Mouse (Mus musculus): Measurements from ENCODE around the gene Camk2g. TPM values are rescaled to one million over a fixed set of nuclear protein-coding genes. Genes with fewer than 3 reads are reported as not detected.

Camk2g gene
- total and polyA plus RNA-seq, 3 experiments = 15.7 to 33.1 (median 18.5) TPM

DNA sequence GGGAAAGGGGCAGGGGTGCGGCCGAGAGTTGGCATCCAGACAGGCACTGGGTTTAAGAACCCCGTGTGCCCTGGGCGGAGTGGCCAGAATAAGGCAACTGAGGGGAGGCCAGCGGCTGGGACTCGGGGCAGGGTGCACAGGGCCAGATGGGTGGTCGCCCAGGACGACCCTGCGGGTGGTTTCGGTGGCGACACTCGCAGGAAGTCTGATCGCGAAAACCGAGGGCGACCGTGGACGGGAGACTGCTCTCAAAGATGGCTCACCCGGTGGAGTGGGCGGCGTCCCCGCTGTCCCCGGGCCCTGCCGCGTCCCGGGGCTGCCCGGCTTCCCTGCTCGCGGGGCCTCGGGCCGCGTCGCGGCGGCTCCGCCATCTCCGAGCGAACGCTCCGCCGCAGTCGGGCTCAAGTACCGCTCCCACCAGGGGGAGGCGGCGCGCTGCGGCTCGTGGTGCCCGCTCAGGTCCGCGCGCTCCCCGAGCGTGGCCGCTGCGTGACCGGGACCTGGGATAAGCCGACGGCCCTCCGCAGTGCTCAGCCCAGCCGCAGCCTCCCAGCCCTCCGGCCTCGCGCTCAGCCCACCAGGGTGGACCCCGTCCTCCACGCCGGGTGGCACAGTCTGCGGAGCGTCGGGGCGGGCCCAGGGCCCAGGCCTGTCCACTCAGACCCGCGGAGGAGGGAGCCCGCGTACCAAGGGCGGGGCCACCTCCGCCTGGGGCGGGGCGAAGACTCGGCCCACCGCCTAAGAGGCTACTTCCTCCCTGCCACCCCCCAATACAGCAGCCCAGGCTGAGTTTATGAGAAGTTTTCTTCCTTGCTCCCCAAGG lies 59.7 kb downstream of the Camk2g start, which contains the start of gene Ndst2:
Gene Ndst2, minus strand, starts transcription at position 611 of the 823 bp plus-strand sequence.
- H3K9ac ChIP-seq (ENCODE audit: insufficient read depth, low read depth) = peak within 1 kb of the TSS; percentile 87
- peaks cover 0 to 20% of the 10 kb centered on the region in 2 experiments; a peak in 2 of 4 replicates for H3K4me1 ChIP-seq (ENCODE audit: control insufficient read depth in 1 of 2, insufficient read depth in 2 of 2)
- 0 out of 2 replicates have a peak within 1 kb of the TSS, but pooled peaks have one; percentile 2 for H3K27ac ChIP-seq (ENCODE audit: insufficient read depth, low read depth)
- H3K79me2 ChIP-seq (replicated peaks; ENCODE audit: control insufficient read depth, extremely low read depth, insufficient read depth, poor library complexity, severe bottlenecking) = no peaks in the 10 kb centered on the region; the same call in 1 of the 2 replicates
- H3K36me3 ChIP-seq (replicated peaks in 1 of 2; ENCODE audit: control insufficient read depth in 1 of 2, insufficient read depth in 1 of 2, low read length in 1 of 2) = peaks cover 37 to 69% of the 10 kb centered on the region in 2 experiments
- in situ Hi-C loops (cut with MboI; ENCODE audit: low pct_ligation_motif_present, low pct_unique_long_range_greater_than_20kb, low sequenced_read_pairs) (no loop called here), dilution Hi-C loops (cut with MboI; ENCODE audit: extremely low pct_ligation_motif_present, extremely low pct_unique_long_range_greater_than_20kb, low sequenced_read_pairs) (no loop called here)
- H3K4me3 ChIP-seq (replicated peaks in 1 of 3; ENCODE audit: low read depth in 2 of 3, low read length in 2 of 3, poor library complexity in 1 of 3) = peak within 1 kb of the TSS; percentile 81 to 91 (median 83)
- peak within 1 kb of the TSS; percentile 76 for H3K4me2 ChIP-seq (ENCODE audit: insufficient read depth, low read depth, poor library complexity, severe bottlenecking)
- no peaks in the 10 kb centered on the region for H3K27me3 ChIP-seq (replicated peaks)
- DNase-seq (ENCODE audit: extremely low read depth) = peak; percentile 79
- no peak for TF ChIP-seq BHLHE40 (IDR thresholded peaks at IDR 0.05; ENCODE audit: low read depth, low read length)
- TF ChIP-seq EP300 (IDR thresholded peaks at IDR 0.05; ENCODE audit: low read length) = no peak
- no peak for TF ChIP-seq MAFK (IDR thresholded peaks at IDR 0.05; ENCODE audit: insufficient replicate concordance, low read length)
- TF ChIP-seq GABPA (IDR thresholded peaks at IDR 0.05; ENCODE audit: insufficient replicate concordance, low read depth, low read length) = no peak
- TF ChIP-seq POLR2AphosphoS2 (IDR thresholded peaks at IDR 0.05; ENCODE audit: low read depth, low read length) = no peak
- TF ChIP-seq E2F4 (IDR thresholded peaks at IDR 0.05; ENCODE audit: insufficient replicate concordance, low read depth, low read length) = no peak
- TF ChIP-seq TCF12 (IDR thresholded peaks at IDR 0.05; ENCODE audit: low read depth, low read length) = peak; percentile 47; the same call in 1 of the 2 replicates
- TF ChIP-seq CHD2 (IDR thresholded peaks at IDR 0.05; ENCODE audit: low read length) = no peak
- no peak for TF ChIP-seq PAX5 (IDR thresholded peaks at IDR 0.05; ENCODE audit: low read length)
- no peak for TF ChIP-seq ZC3H11A (IDR thresholded peaks at IDR 0.05; ENCODE audit: low read depth, low read length)
- no peak for TF ChIP-seq USF1 (IDR thresholded peaks at IDR 0.05; ENCODE audit: low read depth, low read length)
- no peak; the same call in 1 of the 2 replicates for TF ChIP-seq MEF2A (IDR thresholded peaks at IDR 0.05; ENCODE audit: borderline replicate concordance, low read depth, low read length)
- TF ChIP-seq CHD1 (IDR thresholded peaks at IDR 0.05; ENCODE audit: low read depth, low read length) = peak; percentile 98
- TF ChIP-seq MAX (IDR thresholded peaks at IDR 0.05; ENCODE audit: low read length) = no peak
- peak; percentile 36; the same call in 1 of the 2 replicates for TF ChIP-seq NELFE (IDR thresholded peaks at IDR 0.05; ENCODE audit: low read depth, low read length)
- no peak for TF ChIP-seq JUND (conservative IDR thresholded peaks at IDR 0.05; ENCODE audit: low read depth, low read length)
- no peak for TF ChIP-seq MYC (IDR thresholded peaks at IDR 0.05; ENCODE audit: low read depth, low read length)
- peak; percentile 31 for TF ChIP-seq IRF4 (IDR thresholded peaks at IDR 0.05; ENCODE audit: low read depth, low read length)
- peak; percentile 66; the same call in 1 of the 2 replicates for TF ChIP-seq ZMIZ1 (IDR thresholded peaks at IDR 0.05; ENCODE audit: low read depth, low read length)
- no peak for TF ChIP-seq ETS1 (conservative IDR thresholded peaks at IDR 0.05; ENCODE audit: low read depth, low read length)
- TF ChIP-seq ZNF384 (IDR thresholded peaks at IDR 0.05; ENCODE audit: low read depth, low read length) = no peak
- no peak for TF ChIP-seq USF2 (conservative IDR thresholded peaks at IDR 0.05; ENCODE audit: low read depth, low read length)
- TF ChIP-seq CTCF (conservative IDR thresholded peaks at IDR 0.05 in 1 of 2, IDR thresholded peaks at IDR 0.05 in 1 of 2; ENCODE audit: low read depth in 2 of 2, low read length in 2 of 2) = no peak
- 0 out of 2 replicates have a peak, but pooled peaks have one; percentile 45 for TF ChIP-seq UBTF (IDR thresholded peaks at IDR 0.05; ENCODE audit: low read depth, low read length)
- peak; percentile 71 for TF ChIP-seq ELF1 (IDR thresholded peaks at IDR 0.05; ENCODE audit: low read depth, low read length)
- TF ChIP-seq SIN3A (IDR thresholded peaks at IDR 0.05; ENCODE audit: low read length) = no peak; the same call in none of the 2 replicates
- no peak for TF ChIP-seq ZKSCAN1 (IDR thresholded peaks at IDR 0.05; ENCODE audit: borderline replicate concordance, low read depth, low read length)
- no peak for TF ChIP-seq KAT2A (IDR thresholded peaks at IDR 0.05; ENCODE audit: insufficient replicate concordance, low read length)
- no peak for TF ChIP-seq JUN (IDR thresholded peaks at IDR 0.05; ENCODE audit: insufficient read depth, low read depth, low read length)
- TF ChIP-seq RAD21 (IDR thresholded peaks at IDR 0.05; ENCODE audit: low read depth, low read length) = no peak
- peak; percentile 49 for TF ChIP-seq HCFC1 (IDR thresholded peaks at IDR 0.05; ENCODE audit: low read depth, low read length)
- TF ChIP-seq POLR2A (IDR thresholded peaks at IDR 0.05; ENCODE audit: low read depth, low read length) = peak; percentile 61
- peak; percentile 41; the same call in 1 of the 2 replicates for TF ChIP-seq NRF1 (IDR thresholded peaks at IDR 0.05; ENCODE audit: low read depth, low read length)
- no peak for TF ChIP-seq TBP (conservative IDR thresholded peaks at IDR 0.05; ENCODE audit: low read depth, low read length)
- peak; percentile 49 for TF ChIP-seq MXI1 (IDR thresholded peaks at IDR 0.05; ENCODE audit: low read depth, low read length)
- peak; percentile 70; the same call in 1 of the 2 replicates for TF ChIP-seq MAZ (IDR thresholded peaks at IDR 0.05; ENCODE audit: low read depth, low read length)
- TF ChIP-seq SMC3 (IDR thresholded peaks at IDR 0.05; ENCODE audit: low read depth, low read length) = no peak
- 0 out of 2 replicates have a peak, but pooled peaks have one; percentile 18 for TF ChIP-seq RCOR1 (conservative IDR thresholded peaks at IDR 0.05; ENCODE audit: low read depth, low read length)
- no peaks in the 10 kb centered on the region for H3K9me3 ChIP-seq (replicated peaks; ENCODE audit: low read length)
